Mouse (Mus musculus) bone marrow macrophage, adult 2 months (primary cell): ENCODE measurements at regions not wholly inside any gene's neighbourhood (a gene's known extent, or its start where the extent isn't known, plus 50 kb on each side); places are given as distances from the start of the nearest gene placed in this dataset.

Experiments used
- H3K27ac ChIP-seq: 2 replicates; pipeline ENCODE4 v1.5.1; 2012; ENCODE audit warnings: low read depth, low read length; ENCODE audit not compliant: insufficient read depth
- H3K4me1 ChIP-seq: 2 replicates; pipeline ENCODE4 v1.6.1; 2012; ENCODE audit warnings: low read length; ENCODE audit not compliant: control insufficient read depth, insufficient read depth
- H3K4me3 ChIP-seq: 2 replicates; pipeline ENCODE4 v1.5.1; 2012; ENCODE audit warnings: mild to moderate bottlenecking, low read length, moderate library complexity; ENCODE audit not compliant: insufficient read depth
- CTCF ChIP-seq: IDR thresholded peaks from 2 replicates; pipeline ENCODE4 v1.5.1; 2012; ENCODE audit warnings: low read depth, mild to moderate bottlenecking, low read length, moderate library complexity
- POLR2A ChIP-seq: IDR thresholded peaks from 2 replicates; pipeline ENCODE4 v1.6.1; 2012; ENCODE audit warnings: mild to moderate bottlenecking, low read depth, low read length, borderline replicate concordance

- TF ChIP-seq CTCF (no peak), POLR2A (no peak)
Observed at GRCm38 (mm10) chr9:118396425-118397053, 81.5 kb upstream of the Eomes start.

GRCm38 (mm10) chr9:118400520-118400919 lies 77.5 kb upstream of the Eomes start:
- Histone ChIP-seq H3K4me1 (no peaks in the 10 kb centered on the region), H3K4me3 (no peak overlapping the region), H3K27ac (no peak overlapping the region)
- TF ChIP-seq CTCF, result no peak
- no peak for TF ChIP-seq POLR2A

More at GRCm38 (mm10) chr9:118396425-118397053, 81.5 kb upstream of the Eomes start:
- no peak overlapping the region for H3K4me3 ChIP-seq
- H3K4me1 ChIP-seq, result no peaks in the 10 kb centered on the region
- no peak overlapping the region for H3K27ac ChIP-seq

- H3K4me3 ChIP-seq, result no peak overlapping the region
- no peak for TF ChIP-seq POLR2A
- no peak for TF ChIP-seq CTCF
- H3K27ac ChIP-seq, result no peak overlapping the region
- no peaks in the 10 kb centered on the region for H3K4me1 ChIP-seq
Observed at GRCm38 (mm10) chr9:118401170-118401569, 76.8 kb upstream of the Eomes start.

- Histone ChIP-seq H3K27ac (no peak overlapping the region), H3K4me1 (no peaks in the 10 kb centered on the region), H3K4me3 (no peak overlapping the region)
- TF ChIP-seq CTCF, result no peak
- no peak for TF ChIP-seq POLR2A
Observed at GRCm38 (mm10) chr9:118404867-118405266, 73.1 kb upstream of the Eomes start.

GRCm38 (mm10) chr9:118405926-118406518 lies 72.0 kb upstream of the Eomes start:
- TF ChIP-seq CTCF, result no peak
- TF ChIP-seq POLR2A, result no peak
- Histone ChIP-seq H3K4me3 (no peak overlapping the region), H3K27ac (no peak overlapping the region), H3K4me1 (no peaks in the 10 kb centered on the region)

GRCm38 (mm10) chr9:118416032-118416431 lies 62.0 kb upstream of the Eomes start:
- TF ChIP-seq POLR2A (no peak), CTCF (no peak)
- H3K4me3 ChIP-seq, result no peak overlapping the region
- H3K27ac ChIP-seq, result no peak overlapping the region
- no peaks in the 10 kb centered on the region for H3K4me1 ChIP-seq

- no peak overlapping the region for H3K4me3 ChIP-seq
- TF ChIP-seq POLR2A (no peak), CTCF (no peak)
- H3K27ac ChIP-seq, result no peak overlapping the region
- H3K4me1 ChIP-seq, result no peaks in the 10 kb centered on the region
Observed at GRCm38 (mm10) chr9:118416475-118416874, 61.5 kb upstream of the Eomes start.

- H3K27ac ChIP-seq, result no peak overlapping the region
- H3K4me3 ChIP-seq, result no peak overlapping the region
- no peak for TF ChIP-seq CTCF
- H3K4me1 ChIP-seq, result no peaks in the 10 kb centered on the region
Observed at GRCm38 (mm10) chr9:118424344-118424743, 53.7 kb upstream of the Eomes start.
